21 mouse cellular contexts compared by ENCODE assay signal in genomic region chr1:127001700-127002099, GRCm38 (mm10).
DNase-seq lines count a peak whose midpoint lies in the region; ATAC-seq lines count a peak whose summit lies in the region.
"Had no signal": no experiment of that assay in that cellular context is flagged by ENCODE, and none has a peak within 500 bp of the region (broad histone marks: within the 10 kb centered on the region; RNA-seq: fewer than 3 reads in every experiment).

No protein-coding gene starts in this region.

- WGBS in forebrain, embryonic 15.5 days: 43% methylated on average over 7 of the region's 7 CpGs
- WGBS in forebrain, embryonic 11.5 days: 62% methylated on average over 7 of the region's 7 CpGs
- WGBS in embryonic facial prominence, embryonic 11.5 days: 50% methylated on average over 7 of the region's 7 CpGs
- 17% methylated on average over 7 of the region's 7 CpGs for WGBS in limb, embryonic 15.5 days

- no peaks in the 10 kb centered on the region for H3K27me3 ChIP-seq in forebrain, embryonic 15.5 days
- no peaks in the 10 kb centered on the region for H3K27me3 ChIP-seq in forebrain, embryonic 11.5 days (ENCODE audit: control insufficient read depth, insufficient read depth, low read length)
- H3K27me3 ChIP-seq in embryonic facial prominence, embryonic 11.5 days (ENCODE audit: control insufficient read depth, insufficient read depth, low read length): no peaks in the 10 kb centered on the region
- H3K27me3 ChIP-seq in limb, embryonic 15.5 days: no peaks in the 10 kb centered on the region
- H3K27me3 ChIP-seq: liver, embryonic 15.5 days; midbrain, embryonic 12.5 days; neural tube, embryonic 13.5 days had no signal

- H3K4me2 ChIP-seq in forebrain, embryonic 15.5 days (replicated peaks): no peak overlapping the region
- no peak overlapping the region for H3K4me2 ChIP-seq in forebrain, embryonic 11.5 days (ENCODE audit: low read depth, low read length, severe bottlenecking)
- H3K4me2 ChIP-seq in embryonic facial prominence, embryonic 11.5 days (ENCODE audit: low read depth, low read length): no peak overlapping the region
- peak overlapping the region; percentile 14; the same call in 1 of the 2 replicates for H3K4me2 ChIP-seq in limb, embryonic 15.5 days
- H3K4me2 ChIP-seq: liver, embryonic 15.5 days; midbrain, embryonic 12.5 days; neural tube, embryonic 13.5 days had no signal

- no peak overlapping the region for H3K9ac ChIP-seq in forebrain, embryonic 15.5 days (replicated peaks)
- no peak overlapping the region for H3K9ac ChIP-seq in forebrain, embryonic 11.5 days (ENCODE audit: low read length)
- no peak overlapping the region for H3K9ac ChIP-seq in embryonic facial prominence, embryonic 11.5 days (replicated peaks; ENCODE audit: low read length)
- H3K9ac ChIP-seq in limb, embryonic 15.5 days: no peak overlapping the region
- H3K9ac ChIP-seq: liver, embryonic 15.5 days; midbrain, embryonic 12.5 days; neural tube, embryonic 13.5 days had no signal

- peak; percentile 72 for ATAC-seq in forebrain, embryonic 15.5 days (replicated peaks)
- no peak for ATAC-seq in forebrain, embryonic 11.5 days (replicated peaks; ENCODE audit: low FRiP score)
- ATAC-seq in embryonic facial prominence, embryonic 11.5 days (replicated peaks; ENCODE audit: insufficient number of reproducible peaks, low FRiP score, low TSS enrichment, low read depth): peak; percentile 58
- ATAC-seq in limb, embryonic 15.5 days (ENCODE audit: insufficient number of reproducible peaks, low FRiP score, low TSS enrichment, low read depth): peak; percentile 85
- ATAC-seq: hindbrain, embryonic 16.5 days; intestine, postnatal 0 days had no signal

- H3K36me3 ChIP-seq in forebrain, embryonic 15.5 days: no peaks in the 10 kb centered on the region
- H3K36me3 ChIP-seq in forebrain, embryonic 11.5 days (ENCODE audit: control insufficient read depth, insufficient read depth, low read length): no peaks in the 10 kb centered on the region
- no peaks in the 10 kb centered on the region for H3K36me3 ChIP-seq in embryonic facial prominence, embryonic 11.5 days (replicated peaks; ENCODE audit: control insufficient read depth, insufficient read depth, low read depth, low read length)
- no peaks in the 10 kb centered on the region for H3K36me3 ChIP-seq in limb, embryonic 15.5 days
- H3K36me3 ChIP-seq: G1E; liver, embryonic 15.5 days; midbrain, embryonic 12.5 days; neural tube, embryonic 13.5 days had no signal

- H3K9me3 ChIP-seq in forebrain, embryonic 15.5 days: no peaks in the 10 kb centered on the region
- no peaks in the 10 kb centered on the region for H3K9me3 ChIP-seq in forebrain, embryonic 11.5 days (ENCODE audit: control insufficient read depth, low read length)
- H3K9me3 ChIP-seq in embryonic facial prominence, embryonic 11.5 days (replicated peaks; ENCODE audit: control insufficient read depth, low read length): no peaks in the 10 kb centered on the region
- H3K9me3 ChIP-seq in limb, embryonic 15.5 days: no peaks in the 10 kb centered on the region
- H3K9me3 ChIP-seq: liver, embryonic 15.5 days; midbrain, embryonic 12.5 days; neural tube, embryonic 13.5 days had no signal

- no peak for DNase-seq in forebrain, embryonic 11.5 days (ENCODE audit: low spot score)
- DNase-seq in embryonic facial prominence, embryonic 11.5 days (ENCODE audit: low spot score): peak; percentile 48
- peak; percentile 79 for DNase-seq in forelimb bud, embryonic 11.5 days (ENCODE audit: low read depth, low spot score)
- no peak for DNase-seq in MN1 (ENCODE audit: low spot score)
- DNase-seq in right cerebral cortex, postnatal 10 days (ENCODE audit: low spot score in 2 of 2): no peak
- DNase-seq in layer of hippocampus, postnatal 36 days: no peak
- DNase-seq: cerebellum, adult 8-10 months; gastrocnemius, postnatal 14 days; heart, adult 2 months; heart, postnatal 4 days; kidney, postnatal 10 days; right cerebral cortex, adult 18-20 months; thymus, adult 2 months had no signal

- no peak overlapping the region for H3K4me3 ChIP-seq in forebrain, embryonic 15.5 days
- H3K4me3 ChIP-seq in forebrain, embryonic 11.5 days (ENCODE audit: low read depth, low read length): no peak overlapping the region
- H3K4me3 ChIP-seq in embryonic facial prominence, embryonic 11.5 days (ENCODE audit: low read depth, low read length): no peak overlapping the region
- H3K4me3 ChIP-seq in limb, embryonic 15.5 days: no peak overlapping the region
- H3K4me3 ChIP-seq: heart, adult 2 months; liver, embryonic 15.5 days; midbrain, embryonic 12.5 days; neural tube, embryonic 13.5 days had no signal

- H3K4me1 ChIP-seq in forebrain, embryonic 15.5 days: no peaks in the 10 kb centered on the region
- H3K4me1 ChIP-seq in forebrain, embryonic 11.5 days (replicated peaks; ENCODE audit: control insufficient read depth, insufficient read depth, low read length): no peaks in the 10 kb centered on the region
- no peaks in the 10 kb centered on the region for H3K4me1 ChIP-seq in embryonic facial prominence, embryonic 11.5 days (ENCODE audit: control insufficient read depth, insufficient read depth, low read length)
- H3K4me1 ChIP-seq in limb, embryonic 15.5 days: peaks cover 27% of the 10 kb centered on the region
- H3K4me1 ChIP-seq: liver, embryonic 15.5 days; midbrain, embryonic 12.5 days had no signal

- 0 out of 2 replicates have a peak overlapping the region, but pooled peaks have one; percentile 32 for H3K27ac ChIP-seq in forebrain, embryonic 15.5 days (replicated peaks)
- H3K27ac ChIP-seq in forebrain, embryonic 11.5 days (ENCODE audit: low read depth, low read length): no peak overlapping the region
- no peak overlapping the region for H3K27ac ChIP-seq in embryonic facial prominence, embryonic 11.5 days (replicated peaks; ENCODE audit: low read depth, low read length)
- H3K27ac ChIP-seq in limb, embryonic 15.5 days: peak overlapping the region; percentile 77
- H3K27ac ChIP-seq: heart, adult 2 months; liver, embryonic 15.5 days; midbrain, embryonic 12.5 days; neural tube, embryonic 13.5 days had no signal

Comparison
In these comparisons a context has a peak if more than half of its experiments do, and no peak if none do; other contexts are left out.
1. H3K27ac ChIP-seq: peak in forebrain, embryonic 15.5 days (single experiment) and limb, embryonic 15.5 days (single experiment); none in forebrain, embryonic 11.5 days (single experiment) and embryonic facial prominence, embryonic 11.5 days (single experiment).
2. DNase-seq: peak in embryonic facial prominence, embryonic 11.5 days (single experiment) and forelimb bud, embryonic 11.5 days (single experiment); none in forebrain, embryonic 11.5 days (single experiment), MN1 (single experiment), right cerebral cortex, postnatal 10 days (0 of 2) and layer of hippocampus, postnatal 36 days (0 of 2).